Mouse (Mus musculus) gastrocnemius, postnatal 10 days (tissue): ENCODE measurements around the gene Speg. TPM values are rescaled to one million over a fixed set of nuclear protein-coding genes. Genes with fewer than 3 reads are reported as not detected.

Source experiments
- DNase-seq: peaks from one replicate; pipeline ENCODE4 v3.0.0; 2021; ENCODE audit warnings: mixed read lengths
- total RNA-seq, 2 experiments: library from RNA; stranded (reverse); gene quantifications; 2 replicates each; pipeline ENCODE4 v1.2.3; 2021

The Speg gene
- total RNA-seq, 2 experiments from 2014 or later, result 196 to 209 TPM

DNA sequence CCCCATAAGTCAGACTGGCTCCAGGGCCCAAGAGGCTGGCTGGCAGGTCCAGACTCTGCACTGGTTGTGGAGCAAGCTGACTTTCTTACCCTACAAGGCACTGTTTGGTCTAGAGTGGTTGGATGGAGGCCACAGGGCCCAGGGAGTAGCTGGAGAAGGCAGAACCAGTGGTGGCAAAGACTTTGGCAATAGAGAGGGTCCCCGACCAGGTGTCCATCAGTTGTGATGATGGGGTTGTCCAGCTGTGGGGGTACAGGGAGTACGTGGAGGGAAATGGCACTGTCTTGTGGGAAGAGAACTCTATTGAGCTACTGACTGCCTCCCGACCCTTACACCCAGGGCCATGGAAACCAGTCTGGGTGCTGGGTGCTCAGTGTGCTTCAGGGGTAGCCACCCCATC lies 18.7 kb downstream of the Speg start:
- DNase-seq, result no peak

- peak; percentile 59 for DNase-seq
Measured at GRCm38 (mm10) chr1:75398761-75399402, 23.8 kb downstream of the Speg start.

- DNase-seq, result peak; percentile 76
Measured at GRCm38 (mm10) chr1:75399755-75400492, 24.8 kb downstream of the Speg start.

DNA sequence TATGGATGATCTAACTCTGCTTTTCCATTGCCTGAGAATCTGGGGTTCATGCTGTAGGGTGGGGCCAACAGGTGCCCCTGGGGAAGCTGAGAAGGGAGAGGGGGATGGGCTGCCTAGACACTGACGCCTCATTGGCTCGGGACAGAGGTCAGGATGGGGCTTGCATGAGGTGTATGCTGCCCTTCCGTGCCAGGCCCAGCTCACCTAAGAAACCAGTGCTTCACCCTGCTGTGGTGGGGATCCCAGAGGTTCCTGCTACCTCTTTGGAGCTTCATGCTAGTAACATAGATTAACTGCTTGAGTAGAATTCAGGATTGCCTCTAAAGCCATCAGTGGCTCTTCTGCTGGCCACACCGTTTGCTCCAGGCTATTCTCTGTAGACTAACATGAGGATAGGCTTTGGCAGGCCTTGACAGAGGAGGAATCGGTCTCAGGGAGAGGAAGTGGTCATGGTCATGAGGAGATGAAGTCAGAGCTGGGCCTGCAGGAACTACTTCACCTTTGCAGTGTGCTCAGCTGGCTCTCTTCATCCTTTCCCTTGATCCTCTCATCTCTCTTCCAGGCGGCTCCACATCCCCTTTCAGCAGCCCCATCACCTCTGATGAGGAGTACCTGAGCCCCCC lies 25.5 kb downstream of the Speg start:
- DNase-seq, result no peak

DNA sequence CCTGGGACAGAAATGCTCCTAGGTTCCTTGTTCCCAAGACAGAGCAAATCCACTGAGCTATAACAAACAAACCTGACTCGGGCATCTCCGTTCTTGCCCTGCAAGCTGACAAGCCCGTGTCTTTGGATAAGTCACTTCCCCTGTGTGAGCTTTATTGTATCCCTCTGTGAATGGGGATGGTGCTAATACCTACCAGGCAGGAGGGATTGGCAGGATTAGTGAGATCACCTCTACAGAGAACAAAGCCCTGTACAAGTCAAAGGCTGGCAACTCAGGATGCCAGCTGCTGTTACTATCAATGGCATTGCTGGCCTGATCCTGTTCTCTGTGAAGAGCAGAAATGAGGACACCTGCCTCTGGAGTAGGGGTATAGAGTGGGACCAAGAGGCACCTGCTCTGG lies 30.4 kb downstream of the Speg start:
- DNase-seq, result no peak

DNA sequence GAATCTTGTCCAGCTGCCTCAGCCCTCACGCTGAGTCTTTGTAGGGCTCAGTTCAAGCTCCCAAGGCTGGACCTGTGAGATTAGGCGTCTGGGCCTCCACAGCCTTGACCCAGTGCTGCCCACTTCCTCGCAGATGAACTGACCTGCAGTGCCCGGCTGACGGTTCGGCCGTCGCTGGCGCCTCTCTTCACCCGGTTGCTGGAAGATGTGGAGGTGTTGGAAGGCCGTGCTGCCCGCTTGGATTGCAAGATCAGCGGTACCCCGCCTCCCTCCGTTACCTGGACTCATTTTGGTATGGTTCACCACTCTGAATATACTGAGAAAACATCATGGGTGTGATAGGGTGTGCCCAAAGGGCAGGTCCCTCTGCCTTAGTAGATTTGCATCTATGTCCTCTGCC lies 31.1 kb downstream of the Speg start:
- no peak for DNase-seq

GRCm38 (mm10) chr1:75407056-75407455 lies 32.0 kb downstream of the Speg start:
- no peak for DNase-seq

DNA sequence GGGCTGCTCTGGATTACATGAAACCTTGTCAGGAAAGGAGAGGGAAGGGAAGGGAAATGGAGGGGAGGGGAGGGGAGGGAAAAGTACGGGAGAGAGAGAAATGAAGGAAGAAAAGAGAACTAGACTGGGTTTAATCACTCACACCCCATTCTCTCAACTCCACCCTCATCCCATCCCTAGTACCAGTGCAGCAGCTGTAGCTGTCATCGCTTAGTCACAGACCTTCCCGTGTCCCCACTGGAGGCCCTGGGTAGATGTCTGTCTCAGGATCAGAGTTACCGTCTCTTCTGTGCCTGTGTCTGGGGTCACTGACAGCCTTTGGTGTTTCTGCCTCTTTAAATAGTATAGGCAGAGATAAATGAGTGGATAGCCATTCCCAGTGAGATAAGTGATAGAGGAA lies 33.1 kb downstream of the Speg start:
- no peak for DNase-seq

- DNase-seq, result no peak
Measured at GRCm38 (mm10) chr1:75409950-75410349, 34.9 kb downstream of the Speg start.

DNA sequence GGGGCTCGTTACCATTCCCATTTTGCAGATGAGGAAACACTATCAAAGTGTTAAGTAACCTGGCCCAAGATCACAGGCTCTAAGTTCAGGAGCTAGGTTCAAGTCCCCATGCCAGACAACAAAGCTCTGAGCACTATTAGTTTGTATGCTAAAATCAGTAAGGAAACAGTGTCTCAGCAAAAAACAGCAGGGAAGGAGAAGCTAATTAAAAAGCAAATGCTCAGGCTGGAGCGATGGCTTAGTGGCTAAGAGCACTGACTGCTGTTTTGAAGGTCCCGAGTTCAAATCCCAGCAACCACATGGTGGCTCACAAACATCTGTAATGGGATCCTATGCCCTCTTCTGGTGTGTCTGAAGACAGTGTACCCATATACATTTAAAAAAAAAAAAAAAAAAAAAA lies 37.1 kb downstream of the Speg start:
- no peak for DNase-seq

- no peak for DNase-seq
Measured at GRCm38 (mm10) chr1:75413749-75414148, 38.7 kb downstream of the Speg start.

DNA sequence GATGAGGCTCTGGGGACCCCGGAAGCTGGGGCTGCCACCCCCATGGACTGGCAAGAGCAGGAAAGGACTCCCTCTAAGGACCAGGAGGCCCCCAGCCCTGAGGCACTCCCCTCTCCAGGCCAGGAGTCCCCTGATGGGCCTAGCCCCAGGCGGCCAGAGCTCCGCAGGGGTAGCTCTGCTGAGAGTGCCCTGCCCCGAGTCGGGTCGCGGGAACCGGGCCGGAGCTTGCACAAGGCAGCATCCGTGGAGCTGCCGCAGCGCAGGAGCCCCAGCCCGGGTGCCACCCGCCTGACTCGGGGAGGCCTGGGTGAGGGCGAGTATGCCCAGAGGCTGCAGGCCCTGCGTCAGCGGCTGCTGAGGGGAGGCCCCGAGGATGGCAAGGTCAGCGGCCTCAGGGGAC lies 46.7 kb downstream of the Speg start:
- no peak for DNase-seq

GRCm38 (mm10) chr1:75422216-75422822 lies 47.2 kb downstream of the Speg start:
- DNase-seq, result no peak

- peak; percentile 50 for DNase-seq
Measured at GRCm38 (mm10) chr1:75422823-75423471, 47.9 kb downstream of the Speg start.

GRCm38 (mm10) chr1:75423780-75424390 lies 48.8 kb downstream of the Speg start:
- no peak for DNase-seq

- DNase-seq, result peak; percentile 56
Measured at GRCm38 (mm10) chr1:75425796-75426471, 50.8 kb downstream of the Speg start.

DNA sequence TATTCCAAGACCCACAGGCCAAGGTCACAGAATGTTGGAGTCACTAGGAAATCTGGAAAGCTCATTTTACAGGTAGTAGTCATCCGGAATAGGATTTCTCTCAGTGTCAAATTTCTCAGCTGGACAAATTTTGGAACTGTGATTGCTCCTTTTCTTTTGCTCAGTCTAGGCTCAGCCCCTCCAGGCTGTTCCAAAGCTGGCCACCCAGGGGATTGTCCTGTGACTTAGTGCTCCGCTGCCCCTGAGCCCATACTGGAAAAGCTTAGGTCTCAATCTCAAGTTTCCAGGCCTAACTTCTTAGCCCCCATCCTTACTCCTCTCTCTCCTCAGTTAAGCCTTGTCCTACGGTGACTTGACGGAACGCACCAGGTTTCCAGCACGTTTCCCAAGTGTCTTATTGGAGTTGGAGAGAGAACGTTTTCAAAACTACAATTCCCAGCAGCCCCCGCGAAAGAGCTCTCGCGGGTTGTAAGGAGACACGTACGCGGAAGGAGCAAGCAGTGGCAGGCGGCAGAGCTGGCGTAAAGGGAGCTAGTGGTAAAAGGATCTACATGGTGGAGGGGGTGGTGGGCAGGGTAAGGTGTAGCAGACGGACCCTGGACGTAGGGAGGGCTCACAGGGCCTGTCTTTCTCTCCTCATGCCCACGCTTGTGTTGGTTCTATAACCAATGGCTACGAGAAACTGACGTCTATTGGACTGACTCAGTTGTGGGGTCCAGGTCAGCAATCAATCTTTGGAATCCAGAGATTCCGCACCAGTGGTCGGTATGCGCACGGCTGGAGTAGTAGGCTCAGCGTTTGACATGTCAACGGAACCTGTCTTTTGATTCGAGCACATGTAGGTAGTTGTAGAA lies 60.6 kb downstream of the Speg start, which contains the start of gene Gmppa:
Gmppa (plus strand) TSS at position 456 of the 854 bp plus-strand sequence.
- peak; percentile 74 for DNase-seq

- no peak for DNase-seq
Measured at GRCm38 (mm10) chr1:75438782-75439181, 63.7 kb downstream of the Speg start.

DNA sequence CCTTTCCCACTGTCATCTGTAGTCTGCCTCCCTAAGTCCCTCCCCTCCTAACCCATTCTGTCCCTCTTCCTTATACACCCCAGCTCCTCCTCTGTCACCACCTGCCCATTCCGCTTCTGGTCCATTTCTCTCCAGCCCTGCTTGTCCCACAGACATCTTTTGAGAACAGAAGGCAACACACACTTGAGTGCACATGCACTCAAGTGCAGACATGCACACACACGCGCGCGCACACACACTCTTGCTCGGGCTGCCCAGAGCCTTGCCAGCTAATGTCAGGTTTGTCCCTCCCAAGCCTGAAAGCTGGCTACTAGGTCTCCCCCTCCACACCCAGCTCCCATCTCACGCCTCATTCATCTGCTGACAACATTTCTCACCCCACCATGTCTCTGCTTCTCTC lies 65.6 kb downstream of the Speg start:
- no peak for DNase-seq

- DNase-seq, result no peak
Measured at GRCm38 (mm10) chr1:75441471-75441996, 66.4 kb downstream of the Speg start.
